Mouse (Mus musculus): ENCODE measurements at regions not wholly inside any gene's neighbourhood (a gene's known extent, or its start where the extent isn't known, plus 50 kb on each side); places are given as distances from the start of the nearest gene placed in this dataset.
A peak's percentile ranks its signal among the peaks of the same experiment; 100 is the strongest.

DNA sequence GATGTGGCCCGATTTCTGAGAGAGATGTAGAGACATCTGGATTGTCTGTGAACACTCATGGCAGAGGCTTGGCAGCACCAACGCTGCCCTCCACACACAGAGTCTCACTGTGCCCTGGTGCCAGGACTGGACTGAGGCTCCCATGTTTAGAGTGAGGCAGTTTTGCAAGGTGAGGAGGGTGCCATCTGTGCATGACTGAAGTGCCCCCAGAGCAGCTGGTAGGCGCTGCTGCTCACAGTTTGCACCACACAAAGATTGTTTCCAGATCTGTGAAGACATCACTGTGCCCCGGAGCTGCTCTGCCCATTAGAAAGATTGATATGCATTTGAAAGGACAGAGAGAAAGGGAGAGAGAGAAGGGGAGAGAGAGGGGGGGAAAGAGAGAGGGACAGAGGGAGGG, 510.6 kb upstream of the Zdhhc25 start:
- 44% methylated on average over 4 of the region's 4 CpGs for WGBS
- H3K36me3 ChIP-seq (ENCODE audit: insufficient read depth, low read length), result no peaks in the 10 kb centered on the region
- TF ChIP-seq CTCF (IDR thresholded peaks at IDR 0.05; ENCODE audit: low read depth), result no peak
- H3K4me2 ChIP-seq (ENCODE audit: low read length), result no peak overlapping the region
- H3K27ac ChIP-seq, result no peak overlapping the region
- no peak overlapping the region for H3K9ac ChIP-seq (ENCODE audit: low read depth, low read length)
- ATAC-seq (replicated peaks; ENCODE audit: low FRiP score, low read depth) (no peak), DNase-seq (ENCODE audit: low spot score) (no peak)
- H3K4me1 ChIP-seq (replicated peaks; ENCODE audit: insufficient read depth, low read length), result no peaks in the 10 kb centered on the region
- H3K4me3 ChIP-seq (replicated peaks; ENCODE audit: low read depth, low read length), result no peak overlapping the region
- H3K27me3 ChIP-seq (ENCODE audit: insufficient read depth, low read length), result no peaks in the 10 kb centered on the region
- no peaks in the 10 kb centered on the region for H3K9me3 ChIP-seq (replicated peaks; ENCODE audit: low read length)

DNA sequence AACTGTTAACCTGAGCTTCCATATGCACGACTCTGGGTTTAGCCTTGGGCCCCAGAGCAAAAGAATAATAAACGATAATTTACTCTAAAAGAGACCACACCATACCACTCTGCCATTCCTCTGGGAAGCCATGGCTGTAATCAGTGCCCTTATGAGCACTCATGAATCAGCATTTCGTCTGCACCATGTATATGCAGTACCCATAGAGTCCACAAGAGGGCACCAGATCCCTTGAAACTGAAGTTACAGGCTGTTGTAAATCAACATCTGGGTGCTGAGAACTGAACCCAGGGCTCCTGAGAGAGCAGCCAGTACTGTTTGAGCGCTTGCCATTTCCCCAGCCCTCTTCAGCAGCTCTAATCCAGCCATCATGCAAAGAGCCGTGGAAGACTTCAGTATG, 508.7 kb upstream of the Zdhhc25 start:
- H3K36me3 ChIP-seq (ENCODE audit: insufficient read depth, low read length), result no peaks in the 10 kb centered on the region
- no peak overlapping the region for H3K4me3 ChIP-seq (replicated peaks; ENCODE audit: low read depth, low read length)
- no peak for ATAC-seq (replicated peaks; ENCODE audit: low FRiP score, low read depth)
- TF ChIP-seq CTCF (IDR thresholded peaks at IDR 0.05; ENCODE audit: low read depth), result peak; percentile 37; the same call in 1 of the 2 replicates
- H3K27ac ChIP-seq, result no peak overlapping the region
- H3K9ac ChIP-seq (ENCODE audit: low read depth, low read length), result no peak overlapping the region
- H3K9me3 ChIP-seq (replicated peaks; ENCODE audit: low read length), result no peaks in the 10 kb centered on the region
- no peak for DNase-seq (ENCODE audit: low spot score)
- no peaks in the 10 kb centered on the region for H3K27me3 ChIP-seq (ENCODE audit: insufficient read depth, low read length)
- 92% methylated on average over 5 of the region's 5 CpGs for WGBS
- no peaks in the 10 kb centered on the region for H3K4me1 ChIP-seq (replicated peaks; ENCODE audit: insufficient read depth, low read length)
- no peak overlapping the region for H3K4me2 ChIP-seq (ENCODE audit: low read length)

DNA sequence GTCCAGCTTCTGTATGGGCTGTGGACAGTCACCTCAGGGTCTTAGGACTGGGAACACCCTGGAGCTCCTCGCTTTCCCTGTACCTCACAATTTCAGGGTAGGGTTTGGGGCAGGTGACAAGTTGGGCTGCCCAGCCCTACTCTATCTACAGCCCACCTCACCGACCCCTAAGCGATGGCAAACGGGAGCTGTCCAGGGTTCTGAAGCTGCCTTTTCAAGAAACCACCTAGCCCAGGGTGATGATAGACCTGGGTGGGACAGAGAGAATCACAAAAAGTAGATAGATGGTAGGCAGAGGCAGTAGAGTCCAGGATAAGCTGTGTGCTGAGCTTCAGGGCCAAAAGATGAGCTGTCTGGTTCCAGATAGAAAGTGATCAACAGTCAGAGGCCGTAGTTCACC, 479.7 kb upstream of the Zdhhc25 start:
- H3K9ac ChIP-seq (ENCODE audit: low read depth, low read length), result no peak overlapping the region
- no peak overlapping the region for H3K27ac ChIP-seq
- DNase-seq (ENCODE audit: low spot score) (peak; percentile 24), ATAC-seq (replicated peaks; ENCODE audit: low FRiP score, low read depth) (no peak)
- no peaks in the 10 kb centered on the region for H3K9me3 ChIP-seq (replicated peaks; ENCODE audit: low read length)
- no peaks in the 10 kb centered on the region for H3K27me3 ChIP-seq (ENCODE audit: insufficient read depth, low read length)
- no peaks in the 10 kb centered on the region for H3K36me3 ChIP-seq (ENCODE audit: insufficient read depth, low read length)
- no peaks in the 10 kb centered on the region for H3K4me1 ChIP-seq (replicated peaks; ENCODE audit: insufficient read depth, low read length)
- 35% methylated on average over 5 of the region's 5 CpGs for WGBS
- TF ChIP-seq CTCF (IDR thresholded peaks at IDR 0.05; ENCODE audit: low read depth), result no peak
- no peak overlapping the region for H3K4me2 ChIP-seq (ENCODE audit: low read length)
- no peak overlapping the region for H3K4me3 ChIP-seq (replicated peaks; ENCODE audit: low read depth, low read length)

DNA sequence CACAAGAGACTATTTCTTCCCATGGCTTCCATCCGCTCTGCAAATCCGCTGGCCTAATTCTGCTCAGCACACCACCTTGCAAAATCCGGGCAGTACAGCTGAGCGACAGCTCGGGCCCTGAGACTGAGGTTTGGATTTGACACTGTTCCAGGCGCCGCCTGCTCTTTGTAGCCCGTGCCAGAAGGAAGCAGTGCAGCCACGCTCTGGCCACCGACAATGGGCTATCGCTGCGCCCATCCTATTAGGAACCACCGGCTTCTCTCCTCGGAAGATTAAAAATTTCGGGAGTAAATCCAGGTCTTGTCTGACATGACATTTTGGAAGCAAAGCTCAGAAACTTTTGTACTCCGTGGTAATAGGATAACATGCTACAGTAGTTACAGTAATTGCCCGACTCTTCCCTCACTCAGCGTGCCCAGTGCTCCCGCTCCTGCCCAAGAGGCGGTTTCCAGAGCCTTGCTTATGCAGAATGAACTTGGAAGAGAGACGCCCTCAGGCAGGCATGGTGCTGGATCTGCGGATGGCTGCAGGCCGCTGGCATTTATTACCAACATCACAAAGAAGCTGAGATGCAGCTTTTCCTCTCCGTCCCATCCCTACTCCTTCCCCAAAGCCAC, 476.1 kb upstream of the Zdhhc25 start:
- no peak overlapping the region for H3K4me3 ChIP-seq (replicated peaks; ENCODE audit: low read depth, low read length)
- H3K27me3 ChIP-seq (ENCODE audit: insufficient read depth, low read length), result no peaks in the 10 kb centered on the region
- H3K4me2 ChIP-seq (ENCODE audit: low read length), result no peak overlapping the region
- no peak for TF ChIP-seq CTCF (IDR thresholded peaks at IDR 0.05; ENCODE audit: low read depth)
- WGBS, result 83% methylated on average over 24 of the region's 24 CpGs
- no peak overlapping the region for H3K9ac ChIP-seq (ENCODE audit: low read depth, low read length)
- DNase-seq (ENCODE audit: low spot score) (no peak), ATAC-seq (replicated peaks; ENCODE audit: low FRiP score, low read depth) (no peak)
- H3K4me1 ChIP-seq (replicated peaks; ENCODE audit: insufficient read depth, low read length), result no peaks in the 10 kb centered on the region
- no peaks in the 10 kb centered on the region for H3K9me3 ChIP-seq (replicated peaks; ENCODE audit: low read length)
- no peaks in the 10 kb centered on the region for H3K36me3 ChIP-seq (ENCODE audit: insufficient read depth, low read length)
- no peak overlapping the region for H3K27ac ChIP-seq

DNA sequence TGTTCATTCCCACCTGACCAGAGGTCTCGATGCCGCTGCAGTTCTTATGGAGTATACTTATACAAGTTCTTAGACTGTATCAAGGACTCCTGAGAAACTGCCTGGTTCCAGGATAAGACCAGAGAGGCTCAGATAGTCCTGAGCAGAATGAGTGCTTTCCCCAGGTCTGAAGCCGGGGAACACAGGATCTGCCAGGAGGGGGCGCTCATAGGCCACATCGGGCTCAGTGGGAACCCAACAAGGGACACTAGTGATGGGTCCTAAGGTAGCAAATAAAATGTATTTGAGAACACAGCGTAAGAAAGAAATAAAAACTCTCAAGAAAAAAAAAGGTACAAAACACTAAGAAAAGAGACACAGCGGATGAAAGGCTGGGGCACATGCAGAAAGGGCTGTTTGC, 454.0 kb upstream of the Zdhhc25 start:
- Histone ChIP-seq H3K36me3 (ENCODE audit: insufficient read depth, low read length) (no peaks in the 10 kb centered on the region), H3K4me1 (replicated peaks; ENCODE audit: insufficient read depth, low read length) (no peaks in the 10 kb centered on the region), H3K4me3 (replicated peaks; ENCODE audit: low read depth, low read length) (no peak overlapping the region), H3K27ac (no peak overlapping the region), H3K4me2 (ENCODE audit: low read length) (no peak overlapping the region), H3K27me3 (ENCODE audit: insufficient read depth, low read length) (no peaks in the 10 kb centered on the region), H3K9ac (ENCODE audit: low read depth, low read length) (no peak overlapping the region), H3K9me3 (replicated peaks; ENCODE audit: low read length) (no peaks in the 10 kb centered on the region)
- peak; percentile 5 for DNase-seq (ENCODE audit: low spot score)
- peak; percentile 58 for TF ChIP-seq CTCF (IDR thresholded peaks at IDR 0.05; ENCODE audit: low read depth)
- no peak for ATAC-seq (replicated peaks; ENCODE audit: low FRiP score, low read depth)
- WGBS, result 46% methylated on average over 7 of the region's 7 CpGs

DNA sequence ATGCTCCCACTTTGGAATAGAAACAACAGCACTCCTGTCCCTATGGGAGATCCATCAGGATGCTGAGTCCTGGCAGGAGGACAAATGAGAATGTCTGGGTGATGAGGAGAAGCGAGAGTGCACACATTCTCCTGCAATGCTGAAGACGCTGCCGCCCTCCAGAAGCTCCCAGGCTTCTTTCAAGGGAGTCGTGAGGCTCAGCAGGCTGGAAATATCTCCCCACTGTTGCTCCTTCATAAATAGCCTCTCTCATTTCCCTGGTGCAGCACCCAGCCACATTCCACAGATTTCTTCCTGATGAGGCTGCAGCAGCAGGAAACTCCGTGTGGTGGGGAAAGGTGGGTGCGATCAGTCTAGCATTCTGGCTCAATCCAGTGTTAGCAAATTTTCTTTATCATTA, 448.9 kb upstream of the Zdhhc25 start:
- no peak for DNase-seq (ENCODE audit: low spot score)
- Histone ChIP-seq H3K4me2 (ENCODE audit: low read length) (no peak overlapping the region), H3K27ac (no peak overlapping the region), H3K4me3 (replicated peaks; ENCODE audit: low read depth, low read length) (no peak overlapping the region), H3K9ac (ENCODE audit: low read depth, low read length) (no peak overlapping the region), H3K9me3 (replicated peaks; ENCODE audit: low read length) (no peaks in the 10 kb centered on the region), H3K4me1 (replicated peaks; ENCODE audit: insufficient read depth, low read length) (no peaks in the 10 kb centered on the region), H3K27me3 (ENCODE audit: insufficient read depth, low read length) (no peaks in the 10 kb centered on the region), H3K36me3 (ENCODE audit: insufficient read depth, low read length) (no peaks in the 10 kb centered on the region)
- no peak for TF ChIP-seq CTCF (IDR thresholded peaks at IDR 0.05; ENCODE audit: low read depth)
- WGBS, result 68% methylated on average over 6 of the region's 6 CpGs
- ATAC-seq (replicated peaks; ENCODE audit: low FRiP score, low read depth), result no peak

DNA sequence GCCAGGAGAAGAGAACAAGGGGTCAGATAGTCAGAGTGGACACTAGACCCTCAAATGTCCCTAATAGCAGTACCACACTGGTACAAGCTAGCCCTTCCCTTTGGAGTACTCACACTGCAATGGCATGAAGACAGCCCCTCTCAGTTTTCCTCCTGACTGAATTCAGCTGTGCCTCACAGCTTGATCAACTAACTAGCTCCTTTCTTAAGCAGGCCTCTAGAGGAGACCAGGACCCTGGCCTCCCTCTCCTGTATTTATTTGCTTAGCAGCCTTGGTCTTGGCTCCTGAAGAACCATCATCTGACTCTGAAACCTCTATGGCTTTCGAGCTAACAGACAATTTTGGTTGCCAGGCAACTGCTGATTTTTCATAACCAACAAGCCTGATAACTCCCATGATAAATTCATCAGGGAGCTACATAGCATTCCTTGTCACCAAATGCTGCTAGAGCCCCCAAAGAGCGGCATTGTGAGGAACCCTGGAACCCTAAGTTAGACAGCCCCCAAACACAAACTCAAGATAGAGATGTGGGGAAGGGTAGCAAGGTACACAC, 440.4 kb upstream of the Zdhhc25 start:
- no peak overlapping the region for H3K4me2 ChIP-seq (ENCODE audit: low read length)
- no peak overlapping the region for H3K9ac ChIP-seq (ENCODE audit: low read depth, low read length)
- H3K27ac ChIP-seq, result no peak overlapping the region
- H3K9me3 ChIP-seq (replicated peaks; ENCODE audit: low read length), result no peaks in the 10 kb centered on the region
- no peaks in the 10 kb centered on the region for H3K27me3 ChIP-seq (ENCODE audit: insufficient read depth, low read length)
- WGBS, result 74% methylated on average over 2 of the region's 2 CpGs
- no peak for ATAC-seq (replicated peaks; ENCODE audit: low FRiP score, low read depth)
- TF ChIP-seq CTCF (IDR thresholded peaks at IDR 0.05; ENCODE audit: low read depth), result no peak
- no peak overlapping the region for H3K4me3 ChIP-seq (replicated peaks; ENCODE audit: low read depth, low read length)
- no peak for DNase-seq (ENCODE audit: low spot score)
- no peaks in the 10 kb centered on the region for H3K4me1 ChIP-seq (replicated peaks; ENCODE audit: insufficient read depth, low read length)
- H3K36me3 ChIP-seq (ENCODE audit: insufficient read depth, low read length), result no peaks in the 10 kb centered on the region
